Mouse (Mus musculus): ENCODE results near the gene Rnf217. TPM values are rescaled to one million over a fixed set of nuclear protein-coding genes. Genes with fewer than 3 reads are reported as not detected.

Rnf217 gene
- total and polyA plus RNA-seq, 2 experiments from 2014 or later, result 0.70 to 7.9 TPM

DNA sequence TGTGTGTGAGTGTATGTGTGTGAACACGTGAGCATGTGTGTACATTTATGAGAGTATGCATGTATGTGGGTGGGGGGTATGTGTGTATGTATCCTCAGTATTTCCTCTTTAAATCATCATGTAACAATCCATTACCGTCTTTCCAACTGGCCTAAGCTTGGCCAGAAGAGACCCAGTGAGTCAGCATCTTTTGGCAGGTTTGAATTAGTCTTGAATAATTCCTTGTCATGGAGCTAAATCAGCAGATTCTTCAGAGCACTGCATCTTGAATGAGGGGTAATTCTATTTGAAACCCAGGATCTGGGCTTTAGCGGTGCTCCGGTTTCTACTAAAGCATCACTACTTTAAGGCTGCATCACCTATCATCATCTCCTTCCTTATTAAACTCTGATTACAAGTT is 55.7 kb downstream of the Rnf217 start:
- no peak overlapping the region for H3K4me2 ChIP-seq (ENCODE audit: low read depth, low read length)
- ATAC-seq (ENCODE audit: insufficient read depth, low read depth) (no peak), DNase-seq (ENCODE audit: low spot score) (no peak)
- no peak overlapping the region for H3K9ac ChIP-seq (replicated peaks; ENCODE audit: low read depth, low read length)
- no peaks in the 10 kb centered on the region for H3K9me3 ChIP-seq (replicated peaks; ENCODE audit: control insufficient read depth, low read length)
- TF ChIP-seq EP300 (IDR thresholded peaks at IDR 0.05; ENCODE audit: low read depth) (no peak), CTCF (IDR thresholded peaks at IDR 0.05; ENCODE audit: low read depth) (no peak)
- no peaks in the 10 kb centered on the region for H3K36me3 ChIP-seq (replicated peaks; ENCODE audit: control insufficient read depth, insufficient read depth, low read length)
- H3K27ac ChIP-seq (ENCODE audit: low read depth), result no peak overlapping the region
- WGBS, result 86% methylated on average over 4 of the region's 4 CpGs
- H3K4me1 ChIP-seq (ENCODE audit: control insufficient read depth, insufficient read depth), result 0 out of 2 replicates have a peak, but pooled peaks cover 4% of the 10 kb centered on the region
- H3K27me3 ChIP-seq (ENCODE audit: control insufficient read depth, insufficient read depth, low read length), result no peaks in the 10 kb centered on the region
- H3K4me3 ChIP-seq (ENCODE audit: low read depth, low read length), result no peak overlapping the region

DNA sequence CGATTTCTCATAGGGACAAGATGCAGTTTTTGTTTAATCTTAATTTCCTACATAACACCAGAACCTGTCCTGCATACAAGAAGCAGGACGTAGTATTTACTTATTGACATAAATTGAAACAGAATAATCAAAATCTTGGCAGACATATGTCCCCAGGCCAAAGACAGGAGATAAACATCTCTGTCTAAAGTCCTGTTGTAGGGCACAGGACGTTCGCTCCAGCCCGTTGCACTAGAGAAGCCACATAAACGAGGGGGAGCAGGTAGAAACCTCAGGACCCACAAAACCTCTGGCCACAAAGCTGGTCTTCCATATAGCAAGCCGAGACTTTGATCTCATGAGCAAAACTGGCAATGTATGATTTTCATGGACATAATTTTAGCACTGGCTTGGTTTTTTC is 57.1 kb downstream of the Rnf217 start:
- Histone ChIP-seq H3K9ac (replicated peaks; ENCODE audit: low read depth, low read length) (no peak overlapping the region), H3K36me3 (replicated peaks; ENCODE audit: control insufficient read depth, insufficient read depth, low read length) (no peaks in the 10 kb centered on the region), H3K4me3 (ENCODE audit: low read depth, low read length) (no peak overlapping the region), H3K9me3 (replicated peaks; ENCODE audit: control insufficient read depth, low read length) (no peaks in the 10 kb centered on the region), H3K27ac (ENCODE audit: low read depth) (no peak overlapping the region), H3K4me1 (ENCODE audit: control insufficient read depth, insufficient read depth) (0 out of 2 replicates have a peak, but pooled peaks cover 4% of the 10 kb centered on the region), H3K4me2 (ENCODE audit: low read depth, low read length) (no peak overlapping the region), H3K27me3 (ENCODE audit: control insufficient read depth, insufficient read depth, low read length) (no peaks in the 10 kb centered on the region)
- 83% methylated on average over 7 of the region's 7 CpGs for WGBS
- TF ChIP-seq CTCF (IDR thresholded peaks at IDR 0.05; ENCODE audit: low read depth) (no peak), EP300 (IDR thresholded peaks at IDR 0.05; ENCODE audit: low read depth) (no peak)
- ATAC-seq (ENCODE audit: insufficient read depth, low read depth) (no peak), DNase-seq (ENCODE audit: low spot score) (no peak)

DNA sequence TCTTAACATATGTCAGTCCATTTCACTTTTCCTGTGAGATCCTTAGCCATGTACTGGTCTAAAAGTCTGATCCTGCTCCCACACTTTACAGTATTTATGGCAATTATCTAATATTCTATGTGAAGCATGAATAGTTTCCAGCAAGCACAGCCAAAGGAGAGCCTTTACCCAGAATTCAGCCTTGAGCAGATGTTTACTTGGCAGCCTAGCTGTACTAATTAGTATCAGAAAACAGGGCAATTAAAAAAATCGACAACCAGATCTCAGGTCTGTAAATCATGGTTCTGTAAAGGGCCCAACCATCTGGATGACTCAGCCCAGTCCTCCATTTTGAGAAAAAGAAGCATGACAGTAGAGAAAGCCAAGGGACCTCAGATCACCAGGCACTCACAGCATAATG is 57.6 kb downstream of the Rnf217 start:
- Histone ChIP-seq H3K9ac (replicated peaks; ENCODE audit: low read depth, low read length) (no peak overlapping the region), H3K4me2 (ENCODE audit: low read depth, low read length) (no peak overlapping the region), H3K4me1 (ENCODE audit: control insufficient read depth, insufficient read depth) (0 out of 2 replicates have a peak, but pooled peaks cover 4% of the 10 kb centered on the region), H3K36me3 (replicated peaks; ENCODE audit: control insufficient read depth, insufficient read depth, low read length) (no peaks in the 10 kb centered on the region), H3K27ac (ENCODE audit: low read depth) (no peak overlapping the region), H3K4me3 (ENCODE audit: low read depth, low read length) (no peak overlapping the region), H3K9me3 (replicated peaks; ENCODE audit: control insufficient read depth, low read length) (no peaks in the 10 kb centered on the region), H3K27me3 (ENCODE audit: control insufficient read depth, insufficient read depth, low read length) (no peaks in the 10 kb centered on the region)
- WGBS, result 78% methylated on average over 1 of the region's 1 CpGs
- DNase-seq (ENCODE audit: low spot score) (no peak), ATAC-seq (ENCODE audit: insufficient read depth, low read depth) (no peak)
- no peak for TF ChIP-seq CTCF (IDR thresholded peaks at IDR 0.05; ENCODE audit: low read depth)
- TF ChIP-seq EP300 (IDR thresholded peaks at IDR 0.05; ENCODE audit: low read depth), result no peak

DNA sequence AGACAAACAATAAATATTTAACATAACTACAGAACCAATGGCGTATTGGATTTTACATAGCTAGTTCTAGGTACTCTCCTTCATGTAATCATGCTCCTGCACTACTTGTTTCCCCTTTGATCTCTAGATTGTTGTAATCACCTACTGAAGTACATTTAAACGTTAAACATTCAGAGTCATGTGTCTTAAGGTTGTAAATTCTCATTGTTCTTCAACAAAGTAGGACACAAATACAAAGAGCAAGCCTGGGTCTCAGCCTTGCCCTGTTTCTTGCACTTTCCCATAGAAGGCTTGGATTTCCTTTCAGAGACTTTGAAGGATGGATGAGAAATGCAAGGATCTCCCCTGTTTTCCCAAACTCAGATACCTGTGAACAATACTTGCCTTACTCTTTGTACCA is 61.8 kb downstream of the Rnf217 start:
- H3K36me3 ChIP-seq (replicated peaks; ENCODE audit: control insufficient read depth, insufficient read depth, low read length), result no peaks in the 10 kb centered on the region
- 62% methylated on average over 2 of the region's 2 CpGs for WGBS
- H3K27me3 ChIP-seq (ENCODE audit: control insufficient read depth, insufficient read depth, low read length), result no peaks in the 10 kb centered on the region
- ATAC-seq (ENCODE audit: insufficient read depth, low read depth) (no peak), DNase-seq (ENCODE audit: low spot score) (no peak)
- no peak overlapping the region for H3K4me2 ChIP-seq (ENCODE audit: low read depth, low read length)
- H3K4me1 ChIP-seq (ENCODE audit: control insufficient read depth, insufficient read depth), result peaks cover 5% of the 10 kb centered on the region; the same call in 1 of the 2 replicates
- no peaks in the 10 kb centered on the region for H3K9me3 ChIP-seq (replicated peaks; ENCODE audit: control insufficient read depth, low read length)
- no peak overlapping the region for H3K4me3 ChIP-seq (ENCODE audit: low read depth, low read length)
- no peak overlapping the region for H3K9ac ChIP-seq (replicated peaks; ENCODE audit: low read depth, low read length)
- TF ChIP-seq EP300 (IDR thresholded peaks at IDR 0.05; ENCODE audit: low read depth) (no peak), CTCF (IDR thresholded peaks at IDR 0.05; ENCODE audit: low read depth) (no peak)
- H3K27ac ChIP-seq (ENCODE audit: low read depth), result no peak overlapping the region

DNA sequence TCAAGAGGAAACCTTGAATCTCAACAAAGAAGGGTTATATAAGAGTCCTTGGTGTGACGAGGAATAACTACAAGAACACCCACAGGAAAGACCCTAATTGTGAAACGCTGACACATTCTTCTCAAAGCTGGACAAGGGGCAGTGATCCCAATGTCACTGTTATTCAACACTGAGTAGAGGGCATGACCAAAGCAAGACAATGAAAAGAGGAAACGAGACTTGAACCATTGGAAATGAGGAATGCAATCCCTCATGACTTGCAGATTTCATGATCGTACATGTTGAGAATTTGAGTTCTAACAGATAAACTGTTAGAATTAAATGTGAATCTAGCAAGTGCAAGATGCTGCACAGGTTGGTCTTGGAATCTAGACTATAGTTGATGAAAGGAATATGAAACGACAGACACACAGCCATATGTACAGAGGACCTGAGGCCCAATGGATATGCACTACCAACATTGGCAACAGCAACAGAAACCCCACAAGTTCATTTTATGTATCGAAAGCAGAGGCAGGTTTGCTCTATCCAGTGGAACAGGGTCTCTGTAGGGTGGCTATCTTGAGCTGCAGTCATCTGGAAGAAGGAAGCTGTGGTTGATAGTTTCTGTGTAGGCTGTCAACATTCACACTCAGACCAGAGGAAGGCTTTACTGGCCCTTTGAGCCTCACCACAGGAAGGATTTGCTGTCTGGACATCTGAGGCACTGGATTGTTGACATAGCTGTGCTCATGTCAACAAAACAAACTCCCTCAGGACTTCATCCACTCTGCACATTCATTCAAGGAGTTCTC is 64.6 kb downstream of the Rnf217 start:
- no peak overlapping the region for H3K4me2 ChIP-seq (ENCODE audit: low read depth, low read length)
- H3K27ac ChIP-seq (ENCODE audit: low read depth), result no peak overlapping the region
- no peaks in the 10 kb centered on the region for H3K9me3 ChIP-seq (replicated peaks; ENCODE audit: control insufficient read depth, low read length)
- H3K9ac ChIP-seq (replicated peaks; ENCODE audit: low read depth, low read length), result no peak overlapping the region
- H3K4me3 ChIP-seq (ENCODE audit: low read depth, low read length), result no peak overlapping the region
- WGBS, result 86% methylated on average over 6 of the region's 6 CpGs
- H3K4me1 ChIP-seq (ENCODE audit: control insufficient read depth, insufficient read depth), result peaks cover 5% of the 10 kb centered on the region; the same call in 1 of the 2 replicates
- H3K36me3 ChIP-seq (replicated peaks; ENCODE audit: control insufficient read depth, insufficient read depth, low read length), result no peaks in the 10 kb centered on the region
- DNase-seq (ENCODE audit: low spot score) (no peak), ATAC-seq (ENCODE audit: insufficient read depth, low read depth) (no peak)
- TF ChIP-seq CTCF (IDR thresholded peaks at IDR 0.05; ENCODE audit: low read depth) (no peak), EP300 (IDR thresholded peaks at IDR 0.05; ENCODE audit: low read depth) (no peak)
- no peaks in the 10 kb centered on the region for H3K27me3 ChIP-seq (ENCODE audit: control insufficient read depth, insufficient read depth, low read length)

DNA sequence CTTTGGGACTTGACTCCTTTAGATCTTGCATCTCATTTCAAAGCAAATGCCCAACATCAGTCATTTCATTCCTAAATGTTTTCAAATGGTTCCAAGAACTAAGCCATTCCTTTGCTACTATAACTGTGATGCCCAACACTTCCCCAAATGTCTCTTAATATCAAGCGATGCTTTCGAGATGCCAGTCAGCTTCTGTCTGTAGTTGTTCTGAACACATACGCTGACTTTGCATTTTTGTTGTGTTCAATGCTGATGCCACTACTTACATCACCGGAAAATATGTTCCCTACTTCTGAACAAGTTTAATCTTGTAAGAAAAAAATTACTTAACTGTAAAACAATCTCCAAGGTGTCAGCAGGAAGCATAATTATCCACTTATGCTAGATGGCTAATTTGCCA is 68.5 kb downstream of the Rnf217 start:
- ATAC-seq (ENCODE audit: insufficient read depth, low read depth), result no peak
- WGBS, result 90% methylated on average over 4 of the region's 4 CpGs
- no peak for TF ChIP-seq CTCF (IDR thresholded peaks at IDR 0.05; ENCODE audit: low read depth)
- TF ChIP-seq EP300 (IDR thresholded peaks at IDR 0.05; ENCODE audit: low read depth), result no peak

More for the DNA sequence above, 68.5 kb downstream of the Rnf217 start:
- no peak overlapping the region for H3K27ac ChIP-seq (ENCODE audit: low read depth)
- peaks cover 32% of the 10 kb centered on the region for H3K4me1 ChIP-seq (ENCODE audit: control insufficient read depth, insufficient read depth)
- H3K9ac ChIP-seq (replicated peaks; ENCODE audit: low read depth, low read length), result no peak overlapping the region
- no peak for DNase-seq (ENCODE audit: low spot score)
- no peak overlapping the region for H3K4me3 ChIP-seq (ENCODE audit: low read depth, low read length)
- no peaks in the 10 kb centered on the region for H3K36me3 ChIP-seq (replicated peaks; ENCODE audit: control insufficient read depth, insufficient read depth, low read length)
- no peaks in the 10 kb centered on the region for H3K27me3 ChIP-seq (ENCODE audit: control insufficient read depth, insufficient read depth, low read length)
- no peak overlapping the region for H3K4me2 ChIP-seq (ENCODE audit: low read depth, low read length)
- H3K9me3 ChIP-seq (replicated peaks; ENCODE audit: control insufficient read depth, low read length), result no peaks in the 10 kb centered on the region
